Mouse (Mus musculus): ENCODE measurements at regions not wholly inside any gene's neighbourhood (a gene's known extent, or its start where the extent isn't known, plus 50 kb on each side); places are given as distances from the start of the nearest gene placed in this dataset.

- no peak for TF ChIP-seq POLR2A (IDR thresholded peaks at IDR 0.05; ENCODE audit: low read depth, low read length)
- TF ChIP-seq CTCF (conservative IDR thresholded peaks at IDR 0.05 in 1 of 2, IDR thresholded peaks at IDR 0.05 in 1 of 2; ENCODE audit: low read depth in 2 of 2, low read length in 2 of 2) = peak in 1 of 2 experiments; percentile 67; a peak in 2 of 4 replicates
- no peak for TF ChIP-seq UBTF (IDR thresholded peaks at IDR 0.05; ENCODE audit: low read depth, low read length)
- TF ChIP-seq EP300 (IDR thresholded peaks at IDR 0.05; ENCODE audit: low read length) = no peak
- TF ChIP-seq MXI1 (IDR thresholded peaks at IDR 0.05; ENCODE audit: low read depth, low read length) = no peak
- TF ChIP-seq SMC3 (IDR thresholded peaks at IDR 0.05; ENCODE audit: low read depth, low read length) = peak; percentile 59
- TF ChIP-seq BHLHE40 (IDR thresholded peaks at IDR 0.05; ENCODE audit: low read depth, low read length) = no peak
- TF ChIP-seq ZMIZ1 (IDR thresholded peaks at IDR 0.05; ENCODE audit: low read depth, low read length) = no peak
- TF ChIP-seq ELF1 (IDR thresholded peaks at IDR 0.05; ENCODE audit: low read depth, low read length) = no peak
- no peak for TF ChIP-seq NELFE (IDR thresholded peaks at IDR 0.05; ENCODE audit: low read depth, low read length)
Observed at GRCm38 (mm10) chrX:10650881-10651280, 63.9 kb upstream of the Mid1ip1 start.
